Mouse (Mus musculus) urinary bladder, postnatal 25 days (tissue): ENCODE measurements around the gene Nup214.
"Not testable (repeated sequence)": the region's sequence is repeated elsewhere in the genome, so short reads cannot be mapped to it uniquely, and the experiment has no call there.

Source experiments
- DNase-seq: peaks from one replicate; pipeline ENCODE4 v3.0.0; 2022; ENCODE audit warnings: low spot score

Nup214 gene

DNA sequence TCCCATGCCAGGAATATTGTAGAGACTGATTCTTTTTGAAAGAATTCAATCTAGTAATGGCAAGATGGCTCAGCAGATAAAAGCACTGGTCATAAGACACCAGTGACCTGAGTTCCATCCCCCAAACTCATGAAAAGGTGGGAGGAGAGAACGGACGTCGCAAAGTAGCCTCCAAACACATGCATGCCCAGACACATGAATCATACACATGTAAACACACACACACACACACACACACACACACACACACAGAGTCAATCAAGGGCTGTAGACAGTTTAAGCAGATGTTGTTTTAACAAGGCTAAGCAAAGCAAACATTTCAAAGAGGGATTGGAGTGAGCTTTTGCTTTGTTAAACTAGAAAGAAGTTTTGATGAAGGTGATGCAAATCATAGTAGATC lies 10.0 kb upstream of the Nup214 start:
- DNase-seq: peak; percentile 27

- DNase-seq: no peak
Measured at GRCm38 (mm10) chr2:31965110-31965509, 9.1 kb upstream of the Nup214 start.

GRCm38 (mm10) chr2:31966801-31967200 lies 7.4 kb upstream of the Nup214 start:
- no peak for DNase-seq

DNA sequence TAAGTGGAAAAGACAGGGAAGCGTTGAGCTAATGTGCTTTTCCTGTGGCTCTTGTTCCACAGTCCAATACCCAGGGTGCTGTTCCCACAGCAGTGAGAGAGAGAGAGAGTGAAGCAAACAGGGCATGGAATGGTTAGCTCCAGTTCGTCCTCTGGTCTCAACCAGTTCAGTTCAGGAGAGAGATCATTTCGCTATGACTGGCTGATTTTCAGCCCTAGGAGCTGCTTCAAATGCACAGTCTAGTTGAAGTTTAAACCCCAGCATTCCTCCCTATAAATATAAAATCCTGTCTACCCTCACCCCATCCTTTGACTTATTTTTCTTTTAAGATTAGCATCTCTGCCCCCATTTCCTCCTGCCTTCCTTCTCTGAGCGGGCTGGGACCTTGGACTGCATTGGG lies 1.6 kb upstream of the Nup214 start:
- no peak for DNase-seq

GRCm38 (mm10) chr2:31974809-31975371 lies 654 bp downstream of the Nup214 start:
- DNase-seq: no peak

DNA sequence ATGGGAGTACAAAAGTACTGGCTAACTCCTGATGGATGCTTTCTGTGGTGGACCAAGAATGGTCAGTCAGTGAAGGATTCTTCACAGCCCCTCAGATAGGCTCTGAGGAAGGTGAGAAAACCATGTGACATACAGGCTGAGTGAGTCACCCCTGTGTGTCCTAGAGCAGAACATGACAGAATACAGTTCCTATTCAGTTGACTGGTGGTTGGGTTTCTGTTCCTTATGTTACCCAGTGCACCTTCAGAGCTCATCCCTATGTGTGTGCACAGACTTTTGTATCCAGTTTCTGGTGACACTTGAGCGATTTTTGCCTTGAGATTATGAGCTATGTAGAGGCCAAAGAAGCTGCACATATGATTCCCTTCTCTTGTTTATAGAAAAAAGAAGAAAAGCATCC lies 13.5 kb downstream of the Nup214 start:
- no peak for DNase-seq

- no peak for DNase-seq
Measured at GRCm38 (mm10) chr2:31990961-31991360, 16.7 kb downstream of the Nup214 start.

DNA sequence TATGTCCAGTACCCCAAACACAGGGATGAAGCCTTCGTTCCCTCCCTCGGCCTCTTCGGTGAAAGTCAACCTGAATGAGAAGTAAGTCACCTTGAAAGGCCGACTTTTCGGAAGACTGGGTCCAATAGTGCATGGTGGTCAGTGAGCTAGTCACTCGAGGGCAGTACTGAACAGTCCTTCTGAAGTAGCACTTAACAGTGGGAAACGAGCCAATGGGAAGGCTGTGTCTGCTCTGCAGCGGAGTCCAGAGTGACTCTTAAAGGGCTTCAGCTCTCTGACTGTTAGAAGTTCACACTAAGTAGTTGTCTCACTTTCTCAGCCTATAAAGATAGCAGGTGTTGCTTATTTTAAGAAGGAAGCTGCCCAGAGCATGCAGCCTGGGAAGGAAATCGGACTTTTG lies 20.7 kb downstream of the Nup214 start:
- no peak for DNase-seq

- DNase-seq: no peak
Measured at GRCm38 (mm10) chr2:31996060-31996459, 21.8 kb downstream of the Nup214 start.

- no peak for DNase-seq
Measured at GRCm38 (mm10) chr2:31997539-31997938, 23.3 kb downstream of the Nup214 start.

DNA sequence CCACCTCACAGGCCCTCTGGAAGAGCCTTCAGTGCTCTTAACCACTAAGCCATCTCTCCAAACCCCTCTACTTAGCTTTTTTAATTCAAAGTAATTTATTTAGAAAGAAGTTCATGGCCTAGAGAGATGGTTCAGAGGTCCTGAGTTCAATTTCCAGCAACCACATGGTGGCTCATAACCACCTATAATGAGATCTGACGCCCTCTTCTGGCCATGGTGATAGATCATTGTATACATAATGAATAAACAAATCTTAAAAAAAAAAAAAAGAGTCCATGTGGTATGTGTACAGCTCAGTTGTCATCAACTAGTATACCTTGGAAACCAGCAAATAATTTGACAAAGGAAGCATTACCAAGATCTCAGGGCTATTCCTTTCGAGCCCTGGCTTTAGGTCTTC lies 24.2 kb downstream of the Nup214 start:
- no peak for DNase-seq

- DNase-seq: no peak
Measured at GRCm38 (mm10) chr2:32008311-32008710, 34.1 kb downstream of the Nup214 start.

GRCm38 (mm10) chr2:32008716-32009115 lies 34.5 kb downstream of the Nup214 start:
- DNase-seq: no peak

DNA sequence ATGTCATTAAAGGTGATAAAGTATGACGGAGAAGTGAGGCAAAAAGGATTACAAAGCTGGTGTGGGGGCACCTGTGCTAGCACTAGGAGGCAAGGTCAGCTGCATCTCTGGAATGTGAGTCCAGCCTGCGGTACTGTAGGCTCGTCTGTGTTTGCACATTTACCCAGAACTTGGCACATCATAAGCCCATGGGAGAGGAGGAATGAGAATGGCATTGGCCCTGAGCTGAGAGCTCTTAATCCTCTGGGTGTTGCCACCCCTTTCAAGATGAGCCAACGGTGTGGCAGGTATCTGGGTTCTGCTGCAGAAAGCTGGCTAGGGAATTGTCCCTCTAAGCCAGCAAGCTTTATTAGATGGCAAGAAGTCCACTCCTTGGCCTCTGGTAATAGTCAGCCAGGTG lies 45.5 kb downstream of the Nup214 start:
- DNase-seq: no peak

- no peak for DNase-seq
Measured at GRCm38 (mm10) chr2:32020229-32020628, 46.0 kb downstream of the Nup214 start.

DNA sequence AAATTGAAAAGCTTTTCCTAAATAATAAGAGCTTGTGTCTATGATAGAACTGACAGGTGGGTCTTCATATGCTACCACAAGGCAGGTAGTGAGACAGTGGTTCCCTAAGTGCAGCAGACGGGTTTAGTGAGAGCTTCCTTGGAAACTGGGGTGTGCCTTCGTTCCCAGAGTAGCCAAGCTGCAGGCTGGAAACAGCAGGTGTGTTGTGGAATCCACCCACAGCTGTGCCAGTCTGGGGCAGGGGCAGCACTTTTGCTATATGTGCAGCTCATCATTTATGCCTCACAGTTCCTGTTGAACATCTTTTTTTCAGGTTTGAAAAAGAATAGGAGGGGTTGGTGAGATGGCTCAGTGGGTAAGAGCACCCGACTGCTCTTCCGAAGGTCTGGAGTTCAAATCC lies 50.1 kb downstream of the Nup214 start:
- no peak for DNase-seq

DNA sequence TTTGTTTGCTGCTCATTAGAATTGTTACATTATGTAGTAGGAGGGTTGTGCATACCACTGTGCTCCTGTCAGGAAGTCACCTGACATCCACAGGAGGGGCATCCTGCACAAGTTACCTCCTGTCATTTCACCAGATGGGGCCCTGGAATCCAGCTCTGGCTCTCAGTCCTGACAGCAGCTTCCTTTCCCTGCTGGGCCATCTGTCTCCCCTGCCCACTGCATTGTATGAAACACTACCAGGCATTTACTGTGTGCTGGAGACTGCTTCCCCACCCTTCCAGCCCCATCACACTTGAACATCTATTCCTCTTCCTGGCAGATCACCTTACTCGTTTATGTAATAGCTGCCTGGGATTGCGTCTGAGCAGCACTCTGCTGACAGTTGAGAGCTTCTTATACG lies 55.4 kb downstream of the Nup214 start:
- DNase-seq: no peak

DNA sequence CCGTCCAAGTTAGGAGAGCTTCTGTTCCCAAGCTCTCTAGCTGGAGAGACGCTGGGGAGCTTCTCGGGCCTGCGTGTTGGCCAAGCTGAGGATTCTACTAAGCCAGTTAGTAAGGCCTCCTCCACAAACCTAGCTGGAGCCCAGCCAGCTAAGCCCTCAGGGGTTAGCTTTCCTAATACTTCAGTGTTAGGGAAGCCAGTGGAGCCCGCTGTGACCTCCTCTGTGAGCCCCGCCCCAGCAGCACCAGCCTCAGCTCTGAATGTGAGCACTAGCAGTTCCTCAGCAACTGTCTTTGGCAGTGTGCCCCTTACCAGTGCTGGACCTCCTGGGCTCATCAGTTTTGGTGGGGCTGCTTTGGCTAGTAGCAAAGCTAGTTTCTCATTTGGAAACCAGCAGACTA lies 59.2 kb downstream of the Nup214 start:
- DNase-seq: no peak

GRCm38 (mm10) chr2:32034206-32034605 lies 60.0 kb downstream of the Nup214 start:
- DNase-seq: no peak

GRCm38 (mm10) chr2:32037279-32037858 lies 63.1 kb downstream of the Nup214 start:
- DNase-seq: no peak

DNA sequence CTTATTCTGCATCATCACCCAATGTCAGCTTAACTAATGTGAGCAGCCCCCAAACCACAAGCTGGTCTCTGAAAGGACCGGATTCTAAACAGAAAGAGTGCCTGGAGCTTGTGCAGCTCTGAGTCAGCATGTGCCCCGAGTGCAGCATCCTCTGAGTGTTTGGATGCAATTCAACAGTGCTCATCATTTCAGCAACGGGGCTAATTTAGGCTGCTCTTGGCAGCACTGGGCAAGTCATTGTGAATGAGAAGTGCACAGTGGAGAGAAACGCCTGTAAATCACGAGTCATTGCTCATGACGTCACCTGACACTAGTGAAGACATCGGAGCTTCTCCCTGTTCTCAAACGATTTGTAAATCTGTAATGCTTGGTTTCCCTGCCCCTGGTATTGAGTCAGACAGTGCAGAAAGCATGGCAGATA lies 64.4 kb downstream of the Nup214 start:
- DNase-seq: no peak

GRCm38 (mm10) chr2:32040646-32041045 lies 66.4 kb downstream of the Nup214 start:
- DNase-seq: not testable (repeated sequence)

DNA sequence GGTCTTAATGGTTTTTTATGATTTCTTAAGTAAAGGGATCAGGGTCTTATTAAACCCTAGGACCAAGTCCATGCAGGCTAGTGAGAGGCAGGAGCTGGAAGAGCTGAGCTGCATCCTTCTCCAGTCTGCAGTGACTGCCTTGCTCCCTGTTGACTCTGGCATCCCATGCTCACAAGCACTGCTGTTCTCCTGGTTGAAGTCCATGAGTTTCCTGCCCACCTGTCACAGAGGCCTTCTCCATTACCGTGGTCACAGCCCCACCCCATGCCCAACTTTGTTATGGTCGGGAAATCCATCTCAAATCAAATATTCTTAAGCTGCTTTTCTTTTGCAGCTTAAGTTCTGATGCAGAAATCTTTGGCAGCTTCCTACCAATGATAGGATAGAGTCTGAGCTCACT lies 66.9 kb downstream of the Nup214 start:
- no peak for DNase-seq

DNA sequence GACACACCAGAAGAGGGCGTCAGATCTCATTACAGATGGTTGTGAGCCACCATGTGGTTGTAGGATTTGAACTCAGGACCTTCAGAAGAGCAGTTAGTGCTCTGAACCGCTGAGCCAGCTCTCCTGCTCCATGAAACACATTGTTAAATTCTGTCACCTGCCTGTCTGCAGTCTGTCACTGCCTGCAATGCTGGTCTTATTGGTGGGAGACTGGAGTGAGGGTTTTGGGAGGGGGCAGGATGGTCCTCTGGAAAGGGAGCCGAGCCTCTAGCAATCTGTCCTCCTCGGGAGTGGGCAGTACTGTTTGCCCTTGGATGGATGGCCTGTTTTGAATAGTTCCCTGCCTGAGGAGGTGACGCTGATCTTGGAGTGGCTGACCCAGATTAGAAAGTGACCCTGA lies 69.6 kb downstream of the Nup214 start:
- no peak for DNase-seq
